Mouse (Mus musculus): ENCODE measurements around the gene Nrp2.

Gene Nrp2

DNA sequence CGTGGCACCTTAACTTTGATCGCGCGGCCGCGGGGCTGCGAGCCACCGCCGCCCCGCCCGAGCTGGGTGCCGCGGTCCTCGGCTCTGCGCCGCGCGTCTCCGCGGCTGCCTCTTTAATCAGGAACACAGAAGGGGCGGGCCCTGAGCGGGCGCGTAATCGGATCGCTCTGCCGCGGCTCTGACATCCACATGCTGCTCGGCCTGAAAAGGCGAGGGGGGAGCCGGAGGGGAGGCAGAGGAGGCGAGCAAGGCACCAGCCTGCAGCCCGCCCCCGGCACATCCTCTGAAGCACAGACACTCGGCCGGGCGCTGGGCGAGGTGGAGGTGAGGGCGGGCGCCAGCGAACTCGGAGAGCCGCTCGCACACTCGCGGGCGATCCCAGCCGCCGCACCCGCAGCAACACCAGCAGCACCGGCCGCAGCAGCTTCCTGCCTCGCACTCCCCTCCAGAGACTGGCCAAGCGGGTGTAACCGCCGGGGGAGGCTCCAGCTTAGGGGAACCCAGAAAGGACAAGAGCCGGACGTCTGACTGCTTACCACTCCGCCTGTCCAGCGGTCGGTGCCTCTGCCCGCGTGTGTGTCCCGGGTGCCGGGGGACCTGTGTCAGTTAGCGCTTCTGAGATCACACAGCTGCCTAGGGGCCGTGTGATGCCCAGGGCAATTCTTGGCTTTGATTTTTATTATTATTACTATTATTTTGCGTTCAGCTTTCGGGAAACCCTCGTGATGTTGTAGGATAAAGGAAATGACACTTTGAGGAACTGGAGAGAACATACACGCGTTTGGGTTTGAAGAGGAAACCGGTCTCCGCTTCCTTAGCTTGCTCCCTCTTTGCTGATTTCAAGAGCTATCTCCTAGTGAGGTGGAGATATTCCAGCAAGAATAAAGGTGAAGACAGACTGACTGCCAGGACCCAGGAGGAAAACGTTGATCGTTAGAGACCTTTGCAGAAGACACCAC is at the start of gene Nrp2:
Gene Nrp2, plus strand, starts transcription at position 128 of the 959 bp plus-strand sequence.
- in situ Hi-C loops (cut with MboI), result no loop called here

DNA sequence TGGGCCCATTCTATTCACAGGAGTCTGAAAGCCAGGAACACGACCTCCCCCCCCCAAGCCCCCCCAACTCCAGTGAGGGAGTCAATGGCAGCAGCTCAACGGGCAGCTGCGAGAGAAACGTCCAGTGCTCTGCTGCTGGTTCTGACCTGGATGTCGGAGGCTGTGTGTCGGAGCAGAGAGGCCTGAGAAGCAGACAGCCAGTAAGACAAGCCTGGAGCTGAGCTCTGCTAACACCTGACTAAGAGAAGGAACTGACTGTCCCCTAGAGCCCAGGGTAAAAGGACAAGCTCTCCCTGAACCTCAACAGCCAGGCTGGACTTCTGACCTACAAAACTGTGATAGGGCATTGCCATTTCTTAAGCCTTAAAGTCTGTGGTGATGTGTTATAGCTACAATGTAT is 48.6 kb upstream of the Nrp2 start:
- in situ Hi-C loops (cut with MboI), result no loop called here

DNA sequence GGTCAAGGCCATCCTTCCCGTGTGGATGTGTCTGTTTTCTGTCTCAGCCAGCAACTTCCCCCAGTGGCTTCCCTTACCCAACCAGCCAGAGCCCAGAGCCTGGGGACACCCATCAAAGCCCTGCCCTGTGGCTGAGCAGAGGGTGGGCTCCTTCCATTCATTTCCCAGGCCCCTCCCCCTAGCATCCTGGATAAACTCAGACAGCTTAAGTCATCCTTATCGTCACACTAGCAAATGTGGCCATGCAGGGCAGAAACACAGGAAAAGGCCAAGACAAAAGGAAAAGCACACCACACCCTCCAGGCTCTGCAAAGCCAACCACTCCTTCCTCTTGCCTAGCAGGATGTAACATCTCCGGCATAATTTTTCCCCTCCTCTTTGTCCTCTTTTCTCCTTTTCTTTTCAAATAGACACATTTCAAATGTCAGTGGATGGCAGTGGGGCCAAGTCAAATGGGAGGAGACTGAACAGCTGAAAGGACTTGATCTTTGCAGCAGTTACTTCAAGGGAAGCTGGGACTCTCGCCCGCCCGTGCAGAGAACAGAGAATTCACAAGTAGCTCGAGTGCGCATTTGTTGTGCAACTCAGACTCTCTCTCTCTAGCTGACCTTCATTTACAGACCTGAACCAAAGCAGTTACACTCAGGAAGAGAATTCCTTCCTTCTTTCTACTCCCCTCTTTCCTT is 38.0 kb upstream of the Nrp2 start:
- in situ Hi-C loops (cut with MboI), result no loop called here

DNA sequence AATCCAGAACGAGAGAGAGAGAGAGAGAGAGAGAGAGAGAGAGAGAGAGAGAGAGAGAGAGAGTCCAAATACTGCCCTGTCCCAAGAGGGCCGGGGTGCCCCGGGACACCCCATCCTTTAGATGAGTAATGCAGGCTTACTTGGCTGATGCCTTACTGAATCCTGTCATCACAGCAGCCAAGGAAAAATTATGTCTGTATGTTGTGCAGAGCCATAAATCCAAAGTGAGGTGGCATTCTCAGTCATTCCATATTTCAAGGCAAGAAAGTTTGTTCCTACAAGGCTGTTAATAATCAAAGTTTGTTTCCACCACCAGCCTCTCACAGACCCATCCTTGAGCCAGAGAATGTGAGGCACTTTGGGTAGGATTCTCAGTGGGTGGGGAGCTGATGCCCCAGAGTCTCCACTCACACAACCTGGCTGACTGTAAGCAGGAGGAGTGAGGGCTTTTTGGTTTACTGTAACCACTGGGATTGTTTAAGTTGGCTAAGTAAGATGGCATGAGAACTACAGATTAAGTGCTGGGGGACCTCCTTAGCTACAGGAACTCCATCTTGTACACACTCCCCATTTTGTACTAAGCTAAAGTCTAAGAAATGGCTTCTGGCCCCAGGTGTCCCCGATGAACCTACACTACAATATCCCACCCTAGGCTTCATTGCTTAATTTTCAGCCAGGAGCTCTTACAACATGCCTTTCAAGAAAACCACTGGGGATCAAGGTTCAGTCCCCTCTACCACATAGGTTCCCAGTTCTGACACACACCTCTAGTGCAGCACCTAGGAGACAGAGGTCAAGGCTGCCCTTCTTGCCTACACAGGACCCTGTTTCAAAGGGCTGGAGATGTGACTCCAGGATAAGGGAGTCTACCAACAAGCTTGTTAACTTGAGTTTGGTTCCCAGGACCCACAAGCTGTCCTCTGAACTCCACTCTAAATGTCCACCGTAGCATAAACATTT is 37.0 kb upstream of the Nrp2 start:
- in situ Hi-C loops (cut with MboI), result no loop called here

DNA sequence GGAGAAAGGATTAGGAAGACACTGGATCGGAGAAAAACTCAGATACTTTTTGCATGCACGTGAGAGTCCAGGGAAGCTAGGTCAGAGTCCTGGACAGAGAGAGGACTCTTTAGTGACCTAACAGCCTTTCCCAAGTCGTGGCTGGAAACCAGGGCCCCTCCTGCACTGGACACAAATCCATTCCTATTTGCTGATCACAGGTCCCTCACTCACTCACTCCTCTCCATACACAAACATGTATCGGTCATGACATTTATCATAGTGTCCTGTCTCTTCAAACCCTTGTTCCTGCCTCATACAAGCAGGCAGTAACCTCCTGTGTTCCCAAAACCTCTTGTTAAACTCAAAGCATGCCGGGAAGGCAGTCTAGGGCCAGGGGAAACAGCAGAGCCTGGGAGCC is 36.3 kb upstream of the Nrp2 start:
- in situ Hi-C loops (cut with MboI), result no loop called here

DNA sequence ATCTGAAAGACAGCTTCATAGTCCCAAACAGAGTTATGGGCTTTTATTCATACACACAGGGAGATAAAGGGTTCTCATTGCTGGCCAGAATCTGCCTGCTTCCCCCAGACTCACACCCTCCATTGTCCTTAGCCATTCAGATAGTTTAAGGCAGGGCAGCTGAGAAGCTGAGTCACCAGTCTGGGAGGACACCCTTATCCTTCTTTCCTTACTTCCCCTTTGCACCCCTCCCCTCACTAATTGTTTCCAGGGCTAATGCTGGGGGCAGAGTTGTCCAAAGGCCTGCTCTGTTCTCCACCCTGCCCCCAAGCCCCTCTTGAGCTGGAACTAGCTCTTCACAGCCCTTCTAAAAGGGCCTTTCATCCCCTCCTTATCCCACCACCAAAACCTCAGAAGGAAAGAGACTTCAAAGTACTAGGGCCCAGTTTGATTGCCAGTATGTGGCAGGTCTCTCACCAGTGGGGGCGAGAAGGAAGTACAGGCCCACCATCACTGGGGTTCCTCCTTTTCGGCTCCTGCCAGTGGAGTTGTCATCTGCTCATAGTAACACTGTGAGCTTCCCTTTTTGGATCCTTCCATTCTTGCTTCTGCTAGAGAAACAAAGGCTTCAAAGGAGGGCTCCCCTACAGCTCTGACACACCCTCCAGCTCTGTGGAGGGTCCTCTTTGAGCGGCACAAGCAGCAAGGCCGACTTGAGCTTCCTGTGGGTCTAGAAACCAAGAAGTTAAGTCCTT is 24.3 kb upstream of the Nrp2 start:
- in situ Hi-C loops (cut with MboI), result no loop called here

DNA sequence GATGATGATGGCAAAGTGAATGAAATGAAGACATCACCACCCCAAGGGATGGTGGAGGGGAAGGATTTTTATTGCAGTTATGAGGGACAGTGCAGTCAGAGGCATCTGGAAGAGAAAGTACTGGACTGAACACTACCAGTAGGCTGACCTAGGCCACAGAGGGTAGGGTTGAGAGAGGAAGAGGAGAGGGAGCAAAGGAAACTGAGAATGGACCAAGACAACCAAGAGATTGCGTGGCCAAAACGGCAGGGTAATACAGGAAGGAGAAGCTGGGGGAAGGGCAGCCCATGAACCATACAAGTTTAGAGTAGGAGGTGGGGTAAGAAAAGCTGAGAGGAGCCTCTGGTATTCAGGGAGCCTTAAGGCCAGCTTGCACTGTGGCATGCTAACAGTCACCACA is 23.6 kb upstream of the Nrp2 start:
- in situ Hi-C loops (cut with MboI), result no loop called here

DNA sequence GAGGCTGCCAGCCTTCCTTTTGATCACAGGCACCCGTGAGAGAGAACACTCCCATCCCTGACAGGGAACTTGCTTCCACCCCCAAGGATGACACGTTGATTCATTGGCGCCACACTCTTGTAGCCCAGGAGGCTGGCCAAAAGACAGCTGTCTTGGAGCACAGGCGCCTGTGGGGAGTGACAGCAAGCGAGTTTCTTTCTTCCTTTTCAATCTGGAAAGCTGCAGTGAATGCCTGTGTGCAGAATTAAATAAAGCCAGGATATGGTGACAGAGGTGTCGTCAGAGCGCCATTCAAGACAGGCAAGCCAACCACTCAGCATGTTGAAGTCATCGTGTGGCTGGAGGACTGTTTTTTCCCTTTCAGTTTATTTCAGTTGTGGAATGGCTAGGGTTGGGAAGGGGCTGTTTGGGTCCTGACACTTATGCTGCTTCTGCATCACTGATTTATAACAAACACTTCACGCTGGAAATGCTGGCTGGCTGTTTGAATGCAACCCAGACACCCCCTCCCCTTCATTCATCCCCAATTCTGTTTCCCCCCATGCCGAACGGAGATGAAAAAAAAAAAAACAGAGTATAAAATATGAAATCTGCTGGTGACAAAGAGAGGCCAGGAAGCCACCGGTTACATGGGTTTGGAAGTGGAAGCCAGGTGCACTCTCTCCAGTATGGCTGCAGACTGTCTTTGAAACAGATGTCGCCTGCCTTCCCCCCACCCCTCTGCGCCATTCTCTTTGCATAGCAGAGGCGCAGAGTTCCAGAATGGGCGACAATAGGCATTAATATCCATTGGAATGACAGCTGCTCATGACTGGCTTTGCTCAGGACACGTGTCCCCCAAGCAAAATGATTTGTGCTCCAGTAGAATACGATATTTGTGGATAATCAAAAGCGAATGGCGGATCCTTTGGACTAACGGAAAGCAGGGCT is 20.4 kb upstream of the Nrp2 start:
- in situ Hi-C loops (cut with MboI), result no loop called here

DNA sequence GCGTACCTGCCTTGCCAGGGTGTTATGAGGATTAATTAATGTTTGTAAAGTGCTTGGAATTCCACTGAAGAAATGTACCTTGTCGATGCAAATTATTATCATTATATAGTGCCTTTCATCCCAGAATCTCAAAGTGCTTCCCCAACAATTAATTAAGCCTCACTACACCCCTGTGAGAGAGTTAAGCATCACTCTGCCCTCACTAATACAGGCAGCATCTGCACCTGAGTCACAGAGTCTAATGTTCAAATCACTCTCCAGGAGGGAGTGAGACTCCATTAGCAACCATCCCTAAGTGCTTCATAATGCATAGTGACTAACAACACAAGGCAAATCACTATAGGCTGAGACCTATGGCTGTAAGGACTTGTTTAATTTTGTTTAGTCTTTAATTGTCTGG is 19.6 kb upstream of the Nrp2 start:
- in situ Hi-C loops (cut with MboI), result no loop called here

DNA sequence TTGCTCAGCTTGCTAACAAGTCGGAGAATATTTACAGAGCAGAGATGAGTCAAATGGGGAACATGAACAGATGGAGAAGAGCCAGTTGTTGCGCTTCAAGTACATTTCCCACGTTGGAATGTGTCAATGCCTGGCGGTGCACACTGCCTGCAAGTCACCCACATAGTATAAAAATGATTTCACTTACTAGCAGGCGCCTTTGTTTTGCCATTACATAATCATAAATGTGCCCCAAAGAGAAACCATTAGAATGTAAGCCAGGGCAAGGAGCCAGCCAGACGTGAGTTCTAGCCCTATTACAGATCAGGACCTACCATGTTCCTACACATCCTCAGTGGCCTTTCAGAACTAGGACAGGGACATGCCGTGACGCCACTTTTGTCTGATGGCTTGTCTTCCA is 15.6 kb upstream of the Nrp2 start:
- in situ Hi-C loops (cut with MboI), result no loop called here

DNA sequence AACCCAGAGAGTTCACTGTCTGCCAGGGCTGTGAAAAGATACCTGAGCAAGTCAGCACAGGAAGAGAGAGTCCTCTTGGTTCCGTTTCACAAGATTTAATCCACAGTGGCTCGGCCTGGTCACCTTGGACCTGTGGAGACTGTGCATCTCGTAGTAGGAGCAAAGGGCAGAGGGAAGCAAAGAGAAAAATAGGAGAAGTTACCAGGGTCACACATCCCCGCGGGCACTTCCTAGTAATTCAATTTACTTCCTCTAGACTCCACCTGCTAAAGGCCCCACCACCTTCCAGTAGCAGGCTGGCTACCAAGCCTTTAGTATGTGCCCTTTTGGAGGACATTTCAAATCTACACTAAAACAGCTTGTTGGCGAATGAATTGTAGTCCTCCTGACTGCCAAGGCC is 11.9 kb upstream of the Nrp2 start:
- in situ Hi-C loops (cut with MboI), result no loop called here

DNA sequence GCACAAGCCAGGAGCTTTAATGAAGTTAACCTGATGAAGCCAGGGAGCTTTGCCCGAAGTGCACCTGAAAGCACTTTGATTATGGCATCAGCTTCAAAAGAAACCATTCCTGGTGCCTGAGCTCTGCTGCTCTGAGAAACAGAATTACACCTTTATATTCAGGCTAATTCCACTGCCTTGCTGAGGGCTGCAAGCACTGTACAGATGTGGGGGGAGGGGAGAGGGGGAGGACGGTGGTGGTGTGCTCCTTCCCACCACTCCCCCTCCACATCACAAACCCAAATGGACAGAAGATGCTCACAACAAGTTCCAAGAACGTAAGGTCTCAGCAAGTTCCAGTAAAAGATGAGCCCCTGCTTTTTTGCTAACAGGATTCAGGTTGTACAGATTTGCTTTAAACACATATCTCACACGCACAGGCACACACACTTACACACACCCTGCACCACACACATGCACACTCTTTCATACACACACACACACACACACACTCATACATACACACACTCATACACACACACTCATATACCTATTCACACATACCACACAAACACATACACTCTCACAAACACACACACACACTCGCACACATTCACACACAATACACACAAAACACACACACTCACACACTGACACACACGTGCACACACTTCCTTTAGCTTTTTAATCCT is 6.6 kb upstream of the Nrp2 start:
- in situ Hi-C loops (cut with MboI), result no loop called here

DNA sequence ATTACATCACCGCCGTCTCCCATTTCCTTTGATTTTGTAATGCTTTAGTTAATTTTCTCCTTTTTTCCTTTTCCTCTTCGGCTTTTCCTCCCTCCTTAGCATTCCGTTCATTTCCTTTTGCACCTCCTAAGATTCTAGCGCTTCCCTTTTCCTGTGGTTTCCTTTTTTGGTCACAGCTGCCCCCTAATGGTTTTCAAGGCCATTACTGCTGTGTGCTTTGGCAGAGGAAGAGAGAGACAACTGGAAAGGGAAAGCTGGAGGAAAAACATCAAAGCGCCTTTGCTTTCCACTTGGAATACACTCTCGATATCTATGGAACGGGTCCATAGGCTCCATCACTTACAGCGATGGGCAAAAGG is 6.1 kb upstream of the Nrp2 start:
- in situ Hi-C loops (cut with MboI), result no loop called here

DNA sequence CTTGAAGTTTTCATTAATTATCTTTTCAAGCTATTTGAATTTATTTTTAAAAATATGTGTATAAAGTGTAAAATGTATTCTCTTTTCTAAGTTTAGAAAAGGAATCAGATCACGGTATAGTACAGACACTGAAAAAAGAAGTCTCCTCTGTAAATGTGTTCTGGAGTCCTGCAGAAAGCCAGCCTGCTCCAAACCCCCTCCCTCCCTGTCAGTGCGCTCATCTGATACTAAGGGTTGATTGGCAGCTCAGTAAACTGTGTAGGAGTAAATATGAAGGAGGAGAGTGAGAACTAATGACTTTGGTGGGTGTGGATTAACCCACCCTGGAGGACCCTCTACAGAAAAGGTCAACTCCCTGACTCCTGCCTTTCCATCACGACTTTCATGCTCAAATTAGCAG is 5.7 kb upstream of the Nrp2 start:
- in situ Hi-C loops (cut with MboI), result no loop called here

DNA sequence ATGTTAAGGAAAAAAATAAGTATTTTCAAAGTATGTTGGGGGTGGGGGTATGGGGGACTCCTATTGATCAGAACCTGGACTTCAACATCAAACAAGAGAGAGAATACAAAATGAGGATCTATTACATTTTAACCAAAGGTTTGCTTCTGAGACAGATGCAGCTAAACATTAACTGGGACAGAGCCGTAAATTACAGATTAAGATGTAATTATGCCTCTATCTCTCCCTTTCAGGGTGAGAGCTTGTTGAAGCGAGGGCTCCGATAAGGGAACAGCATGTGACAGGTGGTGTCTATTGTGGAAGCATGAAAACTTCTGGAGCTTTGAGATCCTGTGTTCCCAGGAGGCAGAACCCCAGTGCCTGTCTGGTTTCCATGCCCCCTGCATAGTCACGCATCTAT is 3.3 kb upstream of the Nrp2 start:
- in situ Hi-C loops (cut with MboI), result no loop called here

DNA sequence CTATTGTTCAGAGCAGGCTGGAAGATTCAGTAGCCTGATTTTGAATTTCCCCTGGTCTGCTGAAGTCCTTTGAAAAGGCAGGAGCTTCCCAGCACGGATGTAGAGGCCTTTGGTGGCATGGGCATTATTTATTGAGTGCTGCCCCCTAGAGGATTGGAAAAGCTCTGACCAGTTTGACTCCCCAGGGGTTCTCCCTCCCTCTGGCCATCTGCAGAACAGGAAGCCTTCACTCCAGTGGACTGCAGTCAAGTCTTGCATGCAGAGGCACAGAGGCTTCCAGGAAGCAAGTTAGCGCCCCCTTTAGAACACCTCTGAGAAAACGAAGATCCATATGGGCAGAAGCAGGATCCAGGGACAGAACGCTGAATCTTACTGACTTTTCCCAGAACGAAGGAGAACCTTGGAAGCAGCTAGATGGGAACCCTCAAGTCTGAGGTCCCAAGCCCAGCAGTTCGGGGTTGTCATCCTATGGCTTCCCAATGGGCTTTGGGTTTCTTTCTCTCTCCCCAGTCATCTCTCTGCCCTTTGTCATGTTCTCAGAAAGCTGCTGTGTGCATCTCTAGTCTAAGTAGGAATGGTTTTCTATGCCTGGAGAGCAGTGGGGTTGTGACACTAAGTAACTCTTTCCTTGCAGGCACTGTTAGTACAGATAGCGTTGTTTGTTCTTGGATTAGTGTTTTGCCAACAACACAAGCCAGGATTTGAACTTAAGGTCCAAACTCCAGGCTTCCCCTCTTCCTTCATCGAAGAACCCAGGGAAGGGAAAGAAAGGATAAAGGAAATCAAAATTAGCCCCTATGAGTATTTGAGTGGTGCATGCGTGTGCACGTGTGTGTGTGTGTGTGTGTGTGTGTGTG is 1.8 kb upstream of the Nrp2 start:
- in situ Hi-C loops (cut with MboI), result no loop called here

DNA sequence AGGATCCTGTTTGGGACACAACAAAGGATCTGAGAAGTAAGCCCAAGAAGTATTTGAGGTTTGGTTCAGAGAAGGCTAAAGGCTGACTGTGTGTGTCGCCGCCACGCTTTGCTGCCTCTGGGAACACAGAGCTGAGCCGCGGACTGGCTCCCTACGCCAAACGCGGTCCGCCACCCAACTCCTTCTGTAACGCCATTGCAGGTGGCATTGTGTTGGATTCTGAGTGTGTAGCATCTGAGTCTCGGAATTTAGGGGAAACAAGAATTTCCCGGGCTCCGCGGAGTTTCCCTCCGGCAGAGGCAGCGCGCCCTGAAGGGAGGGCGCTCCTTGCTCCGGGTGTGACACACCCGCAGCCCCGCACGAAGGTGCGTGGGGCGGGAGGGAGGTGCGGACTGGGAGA is 342 bp upstream of the Nrp2 start:
- in situ Hi-C loops (cut with MboI), result no loop called here

DNA sequence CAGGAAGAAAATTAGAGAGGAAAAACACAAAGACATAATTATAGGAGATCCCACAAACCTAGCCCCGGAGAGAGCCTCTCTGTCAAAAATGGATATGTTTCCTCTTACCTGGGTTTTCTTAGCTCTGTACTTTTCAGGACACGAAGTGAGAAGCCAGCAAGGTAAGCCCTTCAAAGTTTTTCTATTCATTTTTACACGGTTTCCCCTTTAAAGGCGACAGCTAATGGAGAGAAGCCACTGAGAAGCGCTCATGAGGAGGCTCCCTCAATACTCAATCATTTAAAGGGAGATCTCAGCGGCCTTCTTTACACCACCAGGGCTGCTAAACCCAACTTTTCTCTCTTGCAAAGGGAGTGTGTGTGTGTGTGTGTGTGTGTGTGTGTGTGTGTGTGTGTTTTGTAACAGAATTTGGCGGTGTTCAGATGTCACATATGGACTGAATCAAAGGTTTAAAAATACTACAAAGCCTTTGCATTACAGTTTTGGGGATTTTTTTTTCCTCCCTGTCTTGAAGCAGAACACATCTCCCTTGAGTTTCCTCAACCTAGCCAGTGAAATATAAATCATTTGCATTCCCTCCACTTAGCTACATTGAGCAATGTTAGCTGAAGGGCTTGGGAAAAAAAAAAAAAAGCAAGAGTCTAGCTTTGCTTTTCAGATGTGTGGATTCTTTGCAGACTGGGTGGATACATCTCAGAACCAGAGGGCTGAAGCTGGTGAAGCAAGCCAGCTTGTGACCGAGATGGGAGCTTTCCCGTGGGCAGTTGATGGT is 1.2 kb downstream of the Nrp2 start:
- in situ Hi-C loops (cut with MboI), result no loop called here
